Mouse (Mus musculus): Measurements from ENCODE around the gene Cox18.
A peak's percentile ranks its signal among the peaks of the same experiment; 100 is the strongest.
"Not testable (repeated sequence)": the region's sequence is repeated elsewhere in the genome, so short reads cannot be mapped to it uniquely, and the experiment has no call there.

The Cox18 gene

GRCm38 (mm10) chr5:90223534-90224381, at the start of gene Cox18:
Gene Cox18 (minus strand): TSS chr5:90224001.
- DNase-seq, result peak; percentile 99

GRCm38 (mm10) chr5:90262230-90262629, 38.4 kb upstream of the Cox18 start:
- DNase-seq, result not testable (repeated sequence)

GRCm38 (mm10) chr5:90257023-90257422, 33.2 kb upstream of the Cox18 start:
- no peak for DNase-seq

- DNase-seq, result no peak
Measured at GRCm38 (mm10) chr5:90247503-90247902, 23.7 kb upstream of the Cox18 start.

GRCm38 (mm10) chr5:90246987-90247386, 23.2 kb upstream of the Cox18 start:
- DNase-seq, result no peak

GRCm38 (mm10) chr5:90246567-90246966, 22.8 kb upstream of the Cox18 start:
- no peak for DNase-seq

GRCm38 (mm10) chr5:90245416-90245815, 21.6 kb upstream of the Cox18 start:
- no peak for DNase-seq

- no peak for DNase-seq
Measured at GRCm38 (mm10) chr5:90235217-90235616, 11.4 kb upstream of the Cox18 start.

GRCm38 (mm10) chr5:90233305-90233704, 9.5 kb upstream of the Cox18 start:
- DNase-seq, result no peak

- DNase-seq, result no peak
Measured at GRCm38 (mm10) chr5:90229760-90230159, 6.0 kb upstream of the Cox18 start.

GRCm38 (mm10) chr5:90226696-90227095, 2.9 kb upstream of the Cox18 start:
- DNase-seq, result no peak

GRCm38 (mm10) chr5:90224730-90225129, 929 bp upstream of the Cox18 start:
- no peak for DNase-seq

GRCm38 (mm10) chr5:90222937-90223336, 864 bp downstream of the Cox18 start:
- DNase-seq, result no peak

- DNase-seq, result no peak
Measured at GRCm38 (mm10) chr5:90217791-90218190, 6.0 kb downstream of the Cox18 start.

GRCm38 (mm10) chr5:90217226-90217625, 6.6 kb downstream of the Cox18 start:
- no peak for DNase-seq

GRCm38 (mm10) chr5:90213356-90213755, 10.4 kb downstream of the Cox18 start:
- no peak for DNase-seq

GRCm38 (mm10) chr5:90203168-90203567, 20.6 kb downstream of the Cox18 start:
- DNase-seq, result peak; percentile 68

- DNase-seq, result no peak
Measured at GRCm38 (mm10) chr5:90202447-90203117, 21.2 kb downstream of the Cox18 start.

- no peak for DNase-seq
Measured at GRCm38 (mm10) chr5:90199922-90200632, 23.7 kb downstream of the Cox18 start.

- peak; percentile 69 for DNase-seq
Measured at GRCm38 (mm10) chr5:90194831-90195230, 29.0 kb downstream of the Cox18 start.

- DNase-seq, result no peak
Measured at GRCm38 (mm10) chr5:90182782-90183181, 41.0 kb downstream of the Cox18 start.

- no peak for DNase-seq
Measured at GRCm38 (mm10) chr5:90179094-90179493, 44.7 kb downstream of the Cox18 start.

GRCm38 (mm10) chr5:90178116-90178515, 45.7 kb downstream of the Cox18 start:
- DNase-seq, result no peak

Data from retina, postnatal 1 day (tissue).